ENCODE assay signal across 14 mouse cellular contexts in the genomic region with DNA sequence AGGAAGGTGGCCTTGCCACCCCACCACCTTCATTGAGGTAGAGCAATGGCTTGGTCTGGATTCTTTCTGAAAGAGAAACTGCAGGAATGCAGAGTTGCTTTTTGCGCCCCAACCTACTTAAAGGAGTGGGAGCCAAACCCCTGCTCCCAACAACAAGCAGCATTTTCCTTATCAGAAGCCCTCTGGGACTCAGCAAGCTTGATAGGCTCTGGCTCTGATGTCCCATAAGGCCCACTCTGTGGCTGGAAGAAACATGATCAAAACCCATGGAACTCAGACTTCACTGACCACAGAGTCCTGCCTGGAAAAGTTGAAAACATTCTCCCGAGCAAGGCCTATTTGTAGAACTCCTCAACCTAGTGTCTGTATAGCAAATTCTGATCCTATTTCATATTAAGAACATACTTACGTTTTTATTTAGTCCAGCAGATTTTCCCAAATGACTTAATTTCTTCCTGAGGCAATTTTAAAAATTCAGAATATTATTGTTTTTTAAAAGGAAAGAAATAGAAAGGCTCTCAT.
DNase-seq lines count a peak whose midpoint lies in the region; ATAC-seq lines count a peak whose summit lies in the region.
"Had no signal": no experiment of that assay in that cellular context is flagged by ENCODE, and none has a peak within 500 bp of the region (broad histone marks: within the 10 kb centered on the region; RNA-seq: fewer than 3 reads in every experiment).

No protein-coding gene starts in this region.

- DNase-seq in embryo, embryonic 11 days = peak; percentile 34
- DNase-seq in embryo, embryonic 9.5 days (ENCODE audit: extremely low spot score) = no peak
- DNase-seq in midbrain, embryonic 10.5 days (ENCODE audit: low spot score) = peak; percentile 35
- no peak for DNase-seq in lung, adult 18-20 months
- no peak for DNase-seq in kidney, adult 11 months
- DNase-seq: adrenal gland, postnatal 25 days; cerebellum, adult 18-20 months; heart, adult 2 months; heart, postnatal 36 days; lung, postnatal 14 days; thymus, postnatal 14 days had no signal

- H3K36me3 ChIP-seq in forebrain, embryonic 15.5 days = no peaks in the 10 kb centered on the region
- H3K36me3 ChIP-seq in midbrain, embryonic 10.5 days = no peaks in the 10 kb centered on the region
- H3K36me3 ChIP-seq in neural tube, embryonic 15.5 days = no peaks in the 10 kb centered on the region

- peak overlapping the region; percentile 52 for H3K9ac ChIP-seq in forebrain, embryonic 15.5 days (replicated peaks)
- peak overlapping the region; percentile 91 for H3K9ac ChIP-seq in neural tube, embryonic 15.5 days (replicated peaks)

- peak overlapping the region; percentile 98 for H3K27ac ChIP-seq in forebrain, embryonic 15.5 days (replicated peaks)
- H3K27ac ChIP-seq in midbrain, embryonic 10.5 days (replicated peaks) = peak overlapping the region; percentile 100
- peak overlapping the region; percentile 100 for H3K27ac ChIP-seq in neural tube, embryonic 15.5 days (replicated peaks)
- H3K27ac ChIP-seq: heart, adult 2 months had no signal

- H3K27me3 ChIP-seq in forebrain, embryonic 15.5 days = no peaks in the 10 kb centered on the region
- peaks cover 16% of the 10 kb centered on the region for H3K27me3 ChIP-seq in midbrain, embryonic 10.5 days (ENCODE audit: low read depth, poor library complexity, severe bottlenecking)
- no peaks in the 10 kb centered on the region for H3K27me3 ChIP-seq in neural tube, embryonic 15.5 days (replicated peaks)

- peak overlapping the region; percentile 77 for H3K4me2 ChIP-seq in forebrain, embryonic 15.5 days (replicated peaks)
- H3K4me2 ChIP-seq in neural tube, embryonic 15.5 days = peak overlapping the region; percentile 93

- no peak for ATAC-seq in forebrain, embryonic 15.5 days (replicated peaks)
- ATAC-seq in neural tube, embryonic 15.5 days (ENCODE audit: low FRiP score) = no peak
- ATAC-seq in granulocyte monocyte progenitor cell, adult 5-6 weeks (replicated peaks; ENCODE audit: poor library complexity, severe bottlenecking) = no peak

- H3K9me3 ChIP-seq in forebrain, embryonic 15.5 days = no peaks in the 10 kb centered on the region
- H3K9me3 ChIP-seq in midbrain, embryonic 10.5 days (replicated peaks) = no peaks in the 10 kb centered on the region
- no peaks in the 10 kb centered on the region for H3K9me3 ChIP-seq in neural tube, embryonic 15.5 days (replicated peaks)

- 47% methylated on average over 3 of the region's 3 CpGs for WGBS in forebrain, embryonic 15.5 days
- 24% methylated on average over 3 of the region's 3 CpGs for WGBS in midbrain, embryonic 10.5 days
- WGBS in neural tube, embryonic 15.5 days = 18% methylated on average over 3 of the region's 3 CpGs

- H3K4me1 ChIP-seq in forebrain, embryonic 15.5 days = peaks cover 40% of the 10 kb centered on the region
- peaks cover 34% of the 10 kb centered on the region for H3K4me1 ChIP-seq in midbrain, embryonic 10.5 days
- H3K4me1 ChIP-seq in neural tube, embryonic 15.5 days = peaks cover 17% of the 10 kb centered on the region

- H3K4me3 ChIP-seq in forebrain, embryonic 15.5 days = peak overlapping the region; percentile 75
- peak overlapping the region; percentile 91 for H3K4me3 ChIP-seq in midbrain, embryonic 10.5 days
- H3K4me3 ChIP-seq in neural tube, embryonic 15.5 days (replicated peaks) = peak overlapping the region; percentile 62
- H3K4me3 ChIP-seq: heart, adult 2 months had no signal

Comparison
In these comparisons a context has a peak if more than half of its experiments do, and no peak if none do; other contexts are left out.
1. DNase-seq: peak in embryo, embryonic 11 days (single experiment) and midbrain, embryonic 10.5 days (single experiment); none in embryo, embryonic 9.5 days (single experiment), lung, adult 18-20 months (0 of 2) and kidney, adult 11 months (single experiment).
2. Peak in every context shown above with its lines, with median percentiles within 50 percentile points of each other: H3K27ac ChIP-seq and H3K4me3 ChIP-seq.